Mouse (Mus musculus) G1E (cell line): ENCODE measurements around the gene Il17rc. TPM values are rescaled to one million over a fixed set of nuclear protein-coding genes. Genes with fewer than 3 reads are reported as not detected.

Source experiments
- ATAC-seq: 2 replicates; pipeline ENCODE4 v1.8.0; 2016; ENCODE audit warnings: mild to moderate bottlenecking; ENCODE audit not compliant: insufficient number of reproducible peaks, poor library complexity, low FRiP score, severe bottlenecking; ENCODE audit errors: extremely low read depth
- DNase-seq: peaks from one replicate; pipeline ENCODE4 v3.0.0; 2012; ENCODE audit warnings: low spot score
- H3K27me3 ChIP-seq: 2 replicates; pipeline ENCODE4 v1.6.1; 2012; ENCODE audit warnings: mild to moderate bottlenecking, low read length, inconsistent platforms; ENCODE audit not compliant: insufficient read depth
- H3K36me3 ChIP-seq: replicated peaks from 2 replicates; pipeline ENCODE3; 2012; ENCODE audit warnings: mild to moderate bottlenecking, inconsistent platforms
- H3K4me1 ChIP-seq: 2 replicates; pipeline ENCODE4 v1.6.1; 2012; ENCODE audit warnings: low read depth, low read length, inconsistent platforms, mixed read lengths; ENCODE audit not compliant: insufficient read depth
- H3K4me3 ChIP-seq: 2 replicates; pipeline ENCODE4 v1.5.1; 2012; ENCODE audit warnings: low read depth, mild to moderate bottlenecking, inconsistent platforms, low read length, moderate library complexity, mixed read lengths
- H3K9me3 ChIP-seq: replicated peaks from 2 replicates; pipeline ENCODE4 v1.6.1; 2012; ENCODE audit warnings: inconsistent platforms
- CTCF ChIP-seq: IDR thresholded peaks from 2 replicates; pipeline ENCODE4 v1.5.1; 2012; ENCODE audit warnings: low read depth, low read length, inconsistent platforms, mixed read lengths
- GATA1 ChIP-seq: IDR thresholded peaks from 2 replicates; pipeline ENCODE4 v1.6.1; 2012; ENCODE audit warnings: borderline replicate concordance, low read length, inconsistent platforms, mixed read lengths
- GATA2 ChIP-seq: IDR thresholded peaks from 2 replicates; pipeline ENCODE4 v1.6.1; 2012; ENCODE audit warnings: low read depth, low read length, inconsistent platforms, borderline replicate concordance
- POLR2AphosphoS5 ChIP-seq: IDR thresholded peaks from 2 replicates; pipeline ENCODE4 v1.6.1; 2012; ENCODE audit warnings: low read depth, low read length, inconsistent platforms; ENCODE audit not compliant: insufficient replicate concordance
- TAL1 ChIP-seq: conservative IDR thresholded peaks from 2 replicates; pipeline ENCODE4 v1.6.1; 2012; ENCODE audit warnings: low read depth, low read length, inconsistent platforms, mixed read lengths
- polyA plus RNA-seq: library from polyadenylated mRNA; stranded (reverse); fragments of >175 nt; gene quantifications from 2 replicates; pipeline ENCODE4 v1.2.3, GENCODE M21; 2012
- total RNA-seq, 2 experiments: library from RNA; stranded (forward) in 1 of 2; stranded (reverse) in 1 of 2; fragments of 200-1000 nt in 1 of 2; fragments of >200 nt in 1 of 2; fragmentation: Nextera tagmentation in 1 of 2; gene quantifications; 2 replicates each; pipeline ENCODE4 v1.2.3; 2014 to 2017

The Il17rc gene
- total and polyA plus RNA-seq, 3 experiments = 0.07 TPM; not detected in 2

DNA sequence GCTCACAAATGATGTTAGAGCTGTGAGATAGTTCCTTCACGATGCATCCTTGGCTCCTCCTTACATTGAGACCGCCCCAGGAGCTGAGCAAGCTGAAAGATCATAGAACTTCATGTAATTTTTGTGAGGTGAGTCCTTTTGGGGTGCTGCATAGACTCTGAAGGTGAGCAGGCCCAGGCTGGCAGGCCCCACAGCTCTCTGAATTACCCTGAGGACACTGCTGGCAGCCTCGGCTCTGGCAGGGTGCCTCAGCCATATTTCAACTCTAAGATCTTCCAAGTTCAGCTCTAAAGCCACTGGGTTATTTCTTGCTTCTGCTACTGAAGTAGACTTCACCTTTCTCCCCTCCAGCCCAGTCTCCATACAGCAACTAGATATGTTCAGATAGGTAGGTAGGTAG is 30.5 kb upstream of the Il17rc start:
- ATAC-seq = no peak
- Histone ChIP-seq H3K36me3 (peaks cover 8% of the 10 kb centered on the region), H3K4me1 (peaks cover 17% of the 10 kb centered on the region; the same call in 1 of the 2 replicates), H3K27me3 (peaks cover 18% of the 10 kb centered on the region), H3K4me3 (no peak overlapping the region), H3K9me3 (no peaks in the 10 kb centered on the region)
- DNase-seq = no peak
- TF ChIP-seq POLR2AphosphoS5 (no peak), GATA1 (no peak), GATA2 (no peak), TAL1 (no peak), CTCF (no peak)

- DNase-seq (peak; percentile 42), ATAC-seq (no peak; the same call in 1 of the 2 replicates)
- TF ChIP-seq TAL1 = no peak
- peak; percentile 68 for TF ChIP-seq CTCF
- peaks cover 17% of the 10 kb centered on the region; the same call in 1 of the 2 replicates for H3K4me1 ChIP-seq
- peaks cover 12% of the 10 kb centered on the region for H3K36me3 ChIP-seq
- no peak overlapping the region for H3K4me3 ChIP-seq
- H3K9me3 ChIP-seq = no peaks in the 10 kb centered on the region
- peaks cover 14% of the 10 kb centered on the region for H3K27me3 ChIP-seq
Observed at GRCm38 (mm10) chr6:113441147-113441680, 30.0 kb upstream of the Il17rc start.

DNA sequence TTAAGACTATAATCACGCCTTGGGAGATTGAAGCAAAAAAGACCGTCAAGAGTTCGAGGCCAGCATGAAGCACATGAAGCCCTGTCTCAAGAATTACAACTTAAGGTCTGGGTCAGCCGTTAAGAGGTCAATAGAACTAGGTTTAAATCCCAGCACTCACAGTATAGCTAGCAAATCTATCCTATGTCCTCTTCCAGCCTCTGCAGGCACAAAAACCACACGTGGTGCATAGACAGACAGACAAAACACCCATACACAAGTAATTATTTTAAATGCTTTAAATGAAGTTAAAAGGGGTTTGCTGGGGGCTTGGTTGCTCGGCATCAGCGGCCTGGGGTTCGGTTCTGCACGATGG is 29.2 kb upstream of the Il17rc start:
- Histone ChIP-seq H3K36me3 (peaks cover 20% of the 10 kb centered on the region), H3K4me1 (peaks cover 17% of the 10 kb centered on the region; the same call in 1 of the 2 replicates), H3K9me3 (no peaks in the 10 kb centered on the region), H3K27me3 (peaks cover 10% of the 10 kb centered on the region), H3K4me3 (peak overlapping the region; percentile 77; the same call in 1 of the 2 replicates)
- no peak for ATAC-seq
- no peak for TF ChIP-seq CTCF
- TF ChIP-seq GATA1 = no peak
- TF ChIP-seq TAL1 = no peak
- DNase-seq = no peak

DNA sequence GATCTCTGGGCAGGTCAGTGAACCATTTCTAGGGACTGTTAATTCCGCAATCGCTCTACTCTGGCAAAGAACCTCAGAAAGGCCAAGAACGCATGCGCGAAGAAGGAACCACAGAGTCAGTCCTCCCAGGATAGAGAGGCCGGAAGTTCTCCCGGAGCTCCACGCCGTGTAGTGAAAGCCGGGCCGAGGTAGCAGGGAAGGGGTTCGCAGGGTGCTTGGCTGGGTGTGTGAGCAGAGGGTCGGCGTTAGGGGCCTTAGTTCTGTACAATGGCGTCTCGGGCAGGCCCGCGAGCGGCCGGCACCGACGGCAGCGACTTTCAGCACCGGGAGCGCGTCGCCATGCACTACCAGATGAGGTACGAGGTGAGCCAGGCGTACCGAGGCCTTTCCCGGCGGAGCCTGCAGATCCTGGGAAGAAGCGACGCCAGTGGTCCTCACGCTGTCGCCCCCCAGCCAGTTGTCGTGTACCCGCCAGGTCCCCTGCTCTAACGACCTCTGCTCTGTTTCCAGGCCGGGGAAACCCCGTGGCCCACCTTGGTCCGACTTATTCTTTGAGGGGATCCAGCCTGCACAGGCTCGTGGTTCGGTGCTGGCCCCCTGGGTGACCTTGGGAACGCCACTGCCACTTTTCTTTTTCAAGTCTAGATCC is 28.7 kb upstream of the Il17rc start, which contains the start of gene Jagn1:
Jagn1 (plus strand) TSS at position 128 of the 649 bp plus-strand sequence.
- Histone ChIP-seq H3K4me1 (peaks cover 17% of the 10 kb centered on the region; the same call in 1 of the 2 replicates), H3K27me3 (peaks cover 7% of the 10 kb centered on the region; the same call in 1 of the 2 replicates), H3K4me3 (peak within 1 kb of the TSS; percentile 77), H3K36me3 (peaks cover 25% of the 10 kb centered on the region), H3K9me3 (no peaks in the 10 kb centered on the region)
- ATAC-seq (peak; percentile 82), DNase-seq (peak; percentile 69)
- no peak for TF ChIP-seq POLR2AphosphoS5
- TF ChIP-seq GATA2 = no peak
- no peak for TF ChIP-seq GATA1
- no peak for TF ChIP-seq CTCF
- no peak for TF ChIP-seq TAL1

- Histone ChIP-seq H3K4me3 (peak overlapping the region; percentile 77), H3K36me3 (peaks cover 30% of the 10 kb centered on the region), H3K27me3 (peaks cover 7% of the 10 kb centered on the region; the same call in 1 of the 2 replicates), H3K9me3 (no peaks in the 10 kb centered on the region), H3K4me1 (peaks cover 17% of the 10 kb centered on the region; the same call in 1 of the 2 replicates)
- DNase-seq = no peak
- TF ChIP-seq TAL1 (no peak), GATA1 (no peak), CTCF (no peak), GATA2 (no peak), POLR2AphosphoS5 (no peak)
- no peak for ATAC-seq
Observed at GRCm38 (mm10) chr6:113443091-113443490, 28.1 kb upstream of the Il17rc start.

DNA sequence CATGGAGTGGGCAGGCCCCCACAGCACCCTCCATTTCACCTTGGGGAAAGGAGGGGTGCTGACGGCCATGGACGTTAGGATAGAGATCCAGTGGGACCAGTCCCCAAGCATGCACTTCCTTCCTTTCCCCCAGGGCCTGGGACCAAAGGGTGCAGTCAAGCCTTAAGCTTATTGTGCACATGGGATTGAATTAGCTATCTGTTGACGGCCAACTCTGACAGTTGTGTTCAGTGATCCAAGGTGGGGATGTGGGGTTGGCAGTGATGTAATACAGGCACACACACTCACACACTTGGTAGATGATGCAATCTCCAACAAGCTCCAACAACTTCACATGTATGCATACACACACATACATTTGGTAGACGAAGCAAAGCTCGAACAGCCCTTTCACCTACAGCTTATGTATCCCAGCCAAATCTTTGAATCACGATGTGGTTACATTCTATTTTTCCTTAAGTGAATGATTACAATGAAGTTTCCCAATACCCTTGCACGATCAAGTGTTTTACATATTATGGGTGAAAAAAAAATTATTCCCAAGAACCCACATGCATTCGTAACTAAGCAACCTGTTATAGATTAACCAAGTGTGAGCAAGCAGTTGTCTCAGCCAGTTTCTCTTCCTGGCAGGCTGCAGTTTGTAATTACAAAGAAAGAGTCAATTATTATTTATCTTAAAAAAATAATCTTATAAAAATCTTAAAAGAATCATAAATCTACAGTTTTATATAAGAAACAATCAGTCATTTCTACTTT is 26.8 kb upstream of the Il17rc start:
- Histone ChIP-seq H3K36me3 (peaks cover 38% of the 10 kb centered on the region), H3K4me1 (peaks cover 17% of the 10 kb centered on the region; the same call in 1 of the 2 replicates), H3K9me3 (no peaks in the 10 kb centered on the region), H3K27me3 (peaks cover 4% of the 10 kb centered on the region; the same call in 1 of the 2 replicates), H3K4me3 (no peak overlapping the region)
- DNase-seq (no peak), ATAC-seq (no peak)
- TF ChIP-seq TAL1 (no peak), CTCF (no peak), GATA1 (no peak), GATA2 (no peak), POLR2AphosphoS5 (no peak)
